8 mouse cellular contexts compared by ENCODE assay signal in the genomic region with DNA sequence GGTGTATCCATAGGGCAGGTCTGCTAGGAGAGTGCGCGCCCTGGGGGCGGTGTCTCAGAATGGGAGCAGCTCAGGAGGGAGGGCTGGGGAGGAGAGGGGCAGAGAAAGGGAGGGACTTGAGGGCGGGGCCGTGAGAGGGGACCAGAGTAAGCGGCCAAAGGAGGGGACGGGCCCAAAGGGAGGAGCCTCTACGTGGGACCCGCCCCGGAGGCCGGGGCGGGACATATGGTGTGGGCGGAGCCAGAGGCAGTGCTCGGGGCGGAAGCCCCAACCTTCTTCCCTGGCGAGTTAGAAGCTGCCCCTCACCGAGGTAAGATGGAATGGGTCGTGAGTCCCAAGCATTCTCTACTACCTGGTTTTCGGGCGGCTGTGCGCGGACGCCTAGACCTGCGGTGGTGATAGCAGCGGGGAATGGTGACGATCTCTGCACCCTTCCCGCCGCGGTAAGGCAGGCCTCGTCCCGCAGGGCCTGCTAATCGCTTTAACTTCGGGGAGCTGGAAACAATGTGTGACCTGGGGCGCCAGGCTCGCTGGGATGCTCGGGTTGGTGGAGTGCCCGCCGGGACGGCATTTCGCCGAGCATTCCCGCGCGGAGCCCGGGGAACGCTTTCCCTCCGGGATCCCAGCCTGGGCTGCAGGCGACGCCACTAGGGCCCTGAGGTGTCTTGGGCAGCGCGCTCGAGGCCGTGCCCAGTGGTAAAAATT. TPM values are rescaled to one million over a fixed set of nuclear protein-coding genes. Genes with fewer than 3 reads are reported as not detected.
A peak's percentile ranks its signal among the peaks of the same experiment; 100 is the strongest.
DNase-seq lines count a peak whose midpoint lies in the region; ATAC-seq and TF ChIP-seq lines count a peak whose summit lies in the region.

TSS of gene Esd (plus strand) at position 219 of the 705 bp plus-strand sequence.

- peak; percentile 98 for ATAC-seq in frontal cortex, adult (ENCODE audit: low TSS enrichment)
- peak; percentile 99 for ATAC-seq in lung, postnatal 0 days

- H3K4me2 ChIP-seq in lung, postnatal 0 days (replicated peaks; ENCODE audit: low read depth, low read length) = peak within 1 kb of the TSS; percentile 75

- DNase-seq in MN1 (ENCODE audit: low spot score) = peak; percentile 90
- DNase-seq in cerebellum, adult 9-10 months = peak; percentile 90
- peak; percentile 92 for DNase-seq in hindbrain, embryonic 10.5 days (ENCODE audit: low spot score)
- DNase-seq in layer of hippocampus, adult 9-11 months = peak; percentile 93
- DNase-seq in lung, postnatal 0 days (ENCODE audit: low spot score) = peak; percentile 98
- DNase-seq in ovary, postnatal 14 days (ENCODE audit: low spot score) = peak; percentile 89
- DNase-seq in thymus, postnatal 14 days = peak; percentile 97

- peak within 1 kb of the TSS; percentile 92 for H3K27ac ChIP-seq in hindbrain, embryonic 10.5 days
- H3K27ac ChIP-seq in lung, postnatal 0 days (ENCODE audit: low read length) = peak within 1 kb of the TSS; percentile 84

- no peaks in the 10 kb centered on the region for H3K27me3 ChIP-seq in hindbrain, embryonic 10.5 days (ENCODE audit: insufficient read depth, poor library complexity, severe bottlenecking)
- H3K27me3 ChIP-seq in lung, postnatal 0 days (replicated peaks; ENCODE audit: insufficient read depth, low read length) = no peaks in the 10 kb centered on the region

- H3K4me1 ChIP-seq in hindbrain, embryonic 10.5 days (replicated peaks) = peaks cover 17% of the 10 kb centered on the region
- peaks cover 2% of the 10 kb centered on the region; the same call in 1 of the 2 replicates for H3K4me1 ChIP-seq in lung, postnatal 0 days (ENCODE audit: insufficient read depth, low read depth, low read length)

- WGBS in hindbrain, embryonic 10.5 days = under 1% methylated on average over 53 of the region's 53 CpGs
- WGBS in lung, postnatal 0 days = under 1% methylated on average over 47 of the region's 53 CpGs

- TF ChIP-seq CTCF in lung, postnatal 0 days (IDR thresholded peaks at IDR 0.05) = peak; percentile 48

- H3K9me3 ChIP-seq in hindbrain, embryonic 10.5 days = no peaks in the 10 kb centered on the region
- H3K9me3 ChIP-seq in lung, postnatal 0 days (ENCODE audit: low read length) = no peaks in the 10 kb centered on the region

- H3K9ac ChIP-seq in lung, postnatal 0 days (replicated peaks; ENCODE audit: low read depth) = peak within 1 kb of the TSS; percentile 84

- peaks cover 21% of the 10 kb centered on the region for H3K36me3 ChIP-seq in hindbrain, embryonic 10.5 days
- peaks cover 4% of the 10 kb centered on the region; the same call in 1 of the 2 replicates for H3K36me3 ChIP-seq in lung, postnatal 0 days (ENCODE audit: insufficient read depth, low read length)

- H3K4me3 ChIP-seq in hindbrain, embryonic 10.5 days = peak within 1 kb of the TSS; percentile 89
- H3K4me3 ChIP-seq in lung, postnatal 0 days (ENCODE audit: low read depth, low read length) = peak within 1 kb of the TSS; percentile 86

- peak; percentile 28; the same call in 1 of the 2 replicates for TF ChIP-seq EP300 in lung, postnatal 0 days (IDR thresholded peaks at IDR 0.05)

RNA-seq across cellular contexts. Expression of gene Esd, which starts in this region (rescaled TPM):
- polyA plus RNA-seq in hindbrain, embryonic 10.5 days (2016; fragmentation: Nextera tagmentation; extraction: Ambion mirVana) = 329 and 360 TPM in 2 replicates
- 229 and 261 TPM in 2 replicates for polyA plus RNA-seq in lung, postnatal 0 days (2015; fragmentation: Nextera tagmentation; extraction: Ambion mirVana)

Comparison
In these comparisons a context has a peak if more than half of its experiments do, and no peak if none do; other contexts are left out.
1. Peak in every context shown above with its lines: DNase-seq, ATAC-seq, H3K4me3 ChIP-seq and H3K27ac ChIP-seq.